Mouse (Mus musculus) right cerebral cortex, postnatal 10 days (tissue): ENCODE data around the gene Dynlt1a.
"Not testable (repeated sequence)": the region's sequence is repeated elsewhere in the genome, so short reads cannot be mapped to it uniquely, and the experiment has no call there.

Experiments
- DNase-seq, 2 experiments: peaks; one replicate each; pipeline ENCODE4 v3.0.0; 2021; ENCODE audit warnings: low spot score in 2 of 2

Gene Dynlt1a

DNA sequence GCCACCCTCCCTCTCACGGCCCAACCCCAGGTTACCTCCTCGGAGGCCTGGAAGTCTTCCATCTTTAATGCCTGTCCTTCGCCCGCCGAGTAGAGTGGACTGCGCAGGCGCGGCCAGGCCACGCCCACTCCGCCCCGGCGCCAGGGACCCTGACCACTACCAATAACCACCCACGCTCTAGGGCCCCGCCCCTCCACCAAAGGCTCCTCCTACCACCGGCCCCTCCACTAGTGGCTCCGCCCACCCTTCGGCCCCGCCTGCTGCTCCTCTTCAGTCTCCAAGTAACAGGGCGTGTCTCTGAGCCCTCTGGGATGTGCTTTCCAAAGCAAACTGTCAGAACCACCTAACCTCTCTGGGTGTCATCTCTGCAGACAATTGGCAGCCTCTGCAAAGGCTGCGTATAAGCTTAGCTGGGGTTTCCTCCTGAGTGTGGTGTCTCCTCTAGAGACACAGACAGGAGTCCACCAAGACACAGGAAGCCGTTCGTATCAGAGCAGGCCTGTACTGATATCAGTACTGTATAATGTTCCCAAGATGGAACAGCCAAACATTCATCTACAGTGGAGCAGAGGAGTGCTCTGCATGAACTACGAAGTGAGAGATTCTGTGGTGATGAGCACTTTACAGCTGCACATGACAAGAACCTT lies at the start of gene Dynlt1a:
Gene Dynlt1a, minus strand, starts transcription at position 162 of the 647 bp plus-strand sequence.
- DNase-seq: peak; percentile 98

DNA sequence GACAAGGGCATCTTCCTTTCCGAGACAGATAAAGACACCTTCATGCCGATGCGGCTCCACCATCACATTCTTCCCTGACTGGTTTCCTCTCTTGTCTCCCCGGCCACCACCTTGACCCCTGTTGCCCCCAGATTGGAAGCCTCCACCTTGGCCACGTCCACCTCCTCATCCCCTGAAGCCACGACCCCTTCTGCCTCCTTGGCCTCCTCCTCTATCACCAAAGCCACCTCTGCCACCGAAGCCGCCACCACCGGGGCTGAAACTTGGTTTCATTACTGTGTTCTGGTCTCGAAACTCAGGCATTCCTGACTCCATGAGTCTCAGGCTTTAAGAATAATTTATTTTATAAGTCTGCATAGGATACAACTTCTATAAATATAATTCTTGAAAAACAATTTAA lies 38.0 kb upstream of the Dynlt1a start:
- DNase-seq: peak; percentile 21 to 26

DNA sequence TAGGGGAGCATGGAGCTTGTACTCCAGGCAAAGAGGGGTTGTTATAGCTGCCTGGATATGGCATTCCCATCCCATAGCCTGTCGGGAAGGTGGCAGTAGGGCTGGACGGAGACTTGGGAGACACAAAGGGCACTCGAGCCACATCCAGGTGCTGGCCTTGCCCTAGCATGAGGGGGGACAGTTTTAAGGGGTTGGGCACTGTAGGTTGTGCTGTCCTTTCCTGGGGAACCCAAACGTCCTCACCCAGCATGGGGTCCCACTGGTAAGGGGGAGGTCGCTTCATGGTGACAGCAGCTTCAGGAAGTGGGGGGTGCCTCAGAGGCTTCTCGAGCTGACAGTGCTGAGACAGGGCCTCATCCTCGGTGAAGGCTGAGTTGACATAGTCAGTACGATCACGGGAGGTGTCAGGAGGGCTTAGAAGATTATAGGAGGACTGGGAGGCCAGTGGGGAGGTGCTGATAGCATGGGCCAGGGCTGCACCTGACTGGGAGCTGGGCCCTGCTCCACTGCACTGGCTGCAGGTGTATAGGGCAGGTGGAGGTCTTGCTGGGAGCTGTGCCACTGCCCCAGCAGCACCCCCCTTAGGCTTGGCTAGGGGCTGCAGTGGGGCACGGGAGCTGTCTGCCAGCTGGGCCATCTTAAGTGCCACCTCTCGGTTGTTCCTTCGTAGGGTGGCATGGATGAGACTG lies 25.4 kb upstream of the Dynlt1a start:
- not testable (repeated sequence) for DNase-seq

DNA sequence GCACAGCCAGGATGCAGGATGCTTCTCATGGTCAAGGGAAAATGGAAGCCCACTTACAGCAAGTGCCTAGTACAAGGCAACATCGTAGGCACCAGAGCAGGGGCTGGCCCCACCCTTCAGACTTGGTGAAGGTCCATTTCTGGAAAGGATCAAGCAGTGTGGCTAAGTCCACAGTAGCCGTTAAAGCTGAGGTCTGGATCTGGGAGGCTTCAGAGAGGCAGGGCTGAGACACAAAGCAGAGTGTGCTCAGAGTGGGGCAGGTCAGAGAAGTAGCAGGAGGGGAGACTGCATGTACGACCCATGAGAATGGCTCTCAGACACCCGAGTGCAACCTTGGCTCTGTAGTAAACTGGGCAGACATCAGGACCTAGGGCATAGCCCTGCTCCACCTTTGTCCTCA lies 11.7 kb upstream of the Dynlt1a start:
- not testable (repeated sequence) for DNase-seq

DNA sequence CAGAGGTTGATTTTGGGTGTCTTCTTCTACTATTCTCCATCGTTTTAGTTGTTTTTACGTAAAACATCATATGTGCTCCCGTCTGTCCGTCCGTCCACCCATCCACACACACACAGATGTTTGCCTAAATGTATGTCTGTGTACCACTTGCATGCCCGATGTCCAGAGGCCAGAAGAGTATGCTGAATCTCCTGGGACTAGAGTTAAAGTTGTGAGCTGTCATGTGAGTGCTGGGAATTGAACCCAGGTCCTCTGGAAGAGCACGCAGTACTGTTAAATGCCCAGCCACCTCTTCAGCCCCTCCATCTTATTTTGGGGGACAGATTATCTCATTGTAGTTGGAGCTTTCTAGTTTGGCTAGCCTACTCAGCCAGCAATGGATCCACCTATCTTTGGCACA lies 10.3 kb upstream of the Dynlt1a start:
- not testable (repeated sequence) for DNase-seq

DNA sequence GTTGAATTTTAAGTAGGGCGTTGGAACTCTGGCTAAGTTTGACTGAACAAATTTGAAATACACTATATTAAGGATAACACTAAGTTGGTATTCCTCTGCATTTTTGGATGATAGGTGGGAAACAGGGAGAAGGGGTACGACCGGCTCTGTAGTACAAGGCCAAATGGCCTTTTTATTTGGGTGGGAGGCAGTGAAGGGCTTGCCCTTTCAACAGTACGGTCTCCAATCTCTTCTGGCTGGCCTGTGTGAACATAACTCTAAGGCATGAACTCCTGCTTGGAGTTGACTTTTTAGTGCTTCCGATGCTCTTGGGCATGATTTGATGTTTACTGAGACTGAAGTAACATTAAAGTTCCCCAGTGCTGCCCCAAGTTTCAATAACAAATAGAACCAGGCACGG lies 8.2 kb upstream of the Dynlt1a start:
- not testable (repeated sequence) for DNase-seq

DNA sequence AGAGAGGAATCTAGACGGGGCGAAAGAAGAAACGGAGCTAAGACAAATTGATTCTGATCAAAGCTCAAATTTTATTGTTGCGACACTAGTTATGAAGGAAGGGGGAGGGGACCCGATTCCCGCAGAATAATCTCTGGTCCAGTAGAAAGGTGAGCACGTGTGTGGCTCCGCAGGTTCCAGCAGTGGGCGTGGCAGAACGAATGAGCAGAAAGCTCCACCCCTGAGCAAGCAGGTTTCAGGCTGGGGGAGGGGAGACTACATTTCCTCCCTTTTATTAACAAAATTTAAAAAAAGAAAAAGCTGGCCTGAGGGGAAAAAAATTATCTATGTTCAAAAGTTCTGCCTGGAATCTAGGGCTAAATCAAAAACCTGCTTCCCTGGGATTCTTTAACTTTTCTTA lies 7.7 kb upstream of the Dynlt1a start:
- not testable (repeated sequence) for DNase-seq

DNA sequence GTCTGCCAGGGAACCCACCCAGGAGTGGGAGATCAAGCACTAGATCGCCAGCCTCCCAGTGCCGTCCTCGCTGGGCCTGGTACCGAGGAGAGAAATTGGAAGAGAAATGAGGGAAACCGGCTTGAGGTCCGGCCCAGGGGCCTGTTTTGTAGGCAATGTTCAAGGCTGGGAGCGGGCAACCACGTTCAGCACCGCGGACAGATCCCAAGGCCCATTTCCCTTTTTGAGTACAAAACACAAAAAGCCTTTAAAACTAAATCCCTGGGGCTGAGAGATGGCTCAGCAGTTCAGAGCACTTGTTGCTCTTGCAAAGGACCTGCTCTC lies 4.4 kb upstream of the Dynlt1a start:
- not testable (repeated sequence) for DNase-seq

DNA sequence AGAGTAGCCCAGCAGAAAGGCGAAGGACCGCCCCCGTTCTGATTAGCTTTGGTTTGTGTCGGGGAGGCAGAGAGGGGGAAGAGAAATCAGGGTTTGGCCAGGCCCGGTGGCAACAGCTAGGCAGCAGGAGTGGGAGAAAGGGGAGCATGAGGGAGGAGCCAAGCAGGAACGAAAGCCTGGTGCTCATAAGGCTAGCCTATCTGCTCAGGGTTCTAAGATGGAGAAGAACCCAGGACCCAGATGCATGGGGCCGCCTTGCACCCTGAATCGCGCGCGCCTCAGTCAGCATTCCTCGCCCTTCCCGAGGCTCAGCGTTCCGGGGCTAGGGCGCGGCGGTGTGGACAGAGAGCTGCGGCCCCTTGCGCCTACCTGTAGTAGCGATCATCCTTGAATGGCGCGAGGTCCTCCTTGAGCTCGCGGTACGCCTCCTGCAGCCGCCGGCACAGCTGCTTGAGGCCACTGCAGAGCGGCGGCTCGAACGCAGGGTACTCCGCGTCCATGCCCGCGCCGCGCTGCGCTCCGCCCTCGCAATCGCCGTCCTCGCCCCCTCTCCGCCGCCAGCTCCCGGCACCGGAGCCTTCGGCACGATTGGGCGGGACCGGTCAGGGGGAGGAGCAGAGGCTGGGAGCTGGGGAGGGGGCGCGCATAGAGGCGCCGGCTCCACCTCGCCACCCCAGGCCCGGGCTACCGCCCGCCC lies 3.9 kb upstream of the Dynlt1a start:
- not testable (repeated sequence) for DNase-seq

DNA sequence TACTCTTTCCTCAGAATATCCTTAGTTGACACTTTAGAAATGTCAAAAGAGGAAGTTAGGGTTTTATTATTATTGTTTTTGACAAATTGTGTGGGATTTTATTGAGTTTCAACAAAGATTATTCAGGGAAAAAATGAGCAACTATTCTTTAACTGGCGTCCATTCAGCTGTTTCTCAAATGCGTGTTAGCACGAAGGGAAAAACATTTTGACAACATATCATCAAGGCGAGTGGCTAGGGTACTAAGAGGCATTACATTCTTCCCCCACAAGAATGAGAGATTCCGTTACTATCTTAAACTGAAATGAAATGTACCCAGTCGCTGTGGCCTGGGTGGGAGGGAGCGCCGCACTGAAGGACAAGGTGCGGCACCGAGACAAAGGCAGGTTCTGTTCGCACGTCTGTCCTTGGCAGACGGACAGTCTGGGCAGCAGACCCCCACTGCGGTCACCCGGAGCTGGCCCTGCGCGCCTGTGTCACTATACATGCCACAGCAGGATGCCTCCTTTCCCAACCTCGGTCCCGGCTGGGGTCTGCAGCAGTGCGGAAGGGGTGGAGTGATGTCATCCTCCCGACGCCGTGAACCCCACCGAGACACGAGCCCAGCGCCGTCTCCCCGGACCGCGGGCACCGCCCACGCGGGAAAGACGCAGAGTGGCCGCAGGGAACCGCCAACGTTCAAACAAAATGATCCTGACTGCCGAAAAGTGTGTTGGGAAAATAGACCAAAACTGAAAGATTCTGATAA lies 747 bp downstream of the Dynlt1a start:
- peak; percentile 86 to 88 for DNase-seq

DNA sequence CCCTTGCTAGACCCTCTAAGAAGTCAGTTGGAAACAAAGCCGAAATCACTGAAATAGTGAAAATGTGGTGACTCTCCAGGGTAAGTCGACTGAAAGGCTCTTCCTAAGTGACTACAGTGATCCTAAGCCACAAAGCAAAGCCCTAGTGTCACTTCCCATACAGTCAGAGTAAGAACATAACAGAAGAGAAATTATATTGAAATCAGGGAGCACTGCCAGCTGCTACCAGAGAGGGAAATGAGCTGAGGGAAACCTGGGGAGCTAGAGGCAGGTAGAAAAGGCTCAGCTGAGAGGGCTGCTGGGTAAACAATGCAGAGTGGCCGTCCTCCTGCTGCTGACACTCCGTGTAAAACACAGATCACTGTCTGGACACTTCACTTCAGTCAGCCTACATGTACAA lies 1.6 kb downstream of the Dynlt1a start:
- DNase-seq: not testable (repeated sequence)

DNA sequence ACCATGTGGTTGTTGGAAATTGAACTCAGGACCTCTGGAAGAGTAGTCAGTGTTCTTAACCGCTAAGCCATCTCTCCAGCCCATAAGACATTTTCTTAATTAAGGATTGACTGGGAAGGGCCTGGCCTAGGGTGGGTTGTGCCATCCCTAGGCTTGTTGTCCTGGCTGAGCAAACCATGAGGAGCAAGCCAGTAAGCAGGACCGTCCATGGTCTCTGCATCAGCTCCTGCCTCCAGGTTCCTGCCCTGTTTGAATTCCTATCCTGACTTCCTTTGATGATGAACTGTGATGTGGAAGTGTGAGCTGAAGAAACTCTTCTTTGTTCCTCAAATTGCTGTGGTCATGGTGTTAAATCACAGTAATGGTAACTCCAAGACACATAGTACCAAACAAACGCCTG lies 2.8 kb downstream of the Dynlt1a start:
- not testable (repeated sequence) for DNase-seq

DNA sequence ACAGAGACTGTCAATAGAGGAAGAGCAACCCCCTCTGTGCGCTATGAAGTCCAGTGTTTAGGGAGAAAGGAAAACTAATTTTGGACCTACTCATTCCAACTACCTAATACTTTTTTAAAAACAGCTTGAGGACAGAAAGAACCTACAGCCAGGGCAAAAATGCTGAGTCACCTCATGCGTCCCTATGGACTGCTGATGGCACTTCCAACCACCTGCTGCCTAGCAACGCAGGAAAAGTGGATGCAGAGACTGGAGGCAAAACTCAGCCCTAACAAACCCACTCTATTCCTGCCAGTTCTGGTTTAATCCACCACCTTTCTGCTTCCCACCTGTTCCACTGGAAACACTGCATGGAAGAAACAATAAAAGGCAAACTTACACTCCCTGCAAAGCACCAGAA lies 4.5 kb downstream of the Dynlt1a start:
- peak in 1 of 2 experiments; percentile 31 for DNase-seq

DNA sequence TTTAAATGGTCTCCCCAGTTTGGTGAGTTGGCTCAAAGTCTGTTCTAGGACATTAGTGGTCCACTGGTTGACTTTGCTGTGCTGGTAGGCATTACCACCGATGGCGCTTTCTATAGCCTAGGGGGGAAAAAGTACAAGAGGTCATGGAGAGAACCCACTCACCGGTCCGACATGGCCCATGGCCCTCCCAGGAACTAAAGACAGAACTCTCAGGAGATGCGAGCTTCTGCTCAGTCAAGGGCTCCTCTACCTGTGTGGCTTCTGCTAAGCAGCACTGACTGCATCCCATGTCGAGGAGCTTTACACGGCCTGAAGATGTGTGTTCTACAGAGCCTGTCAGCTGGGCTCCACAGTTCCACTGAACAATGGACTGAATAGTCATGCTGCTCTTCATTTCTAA lies 5.6 kb downstream of the Dynlt1a start:
- DNase-seq: not testable (repeated sequence)

DNA sequence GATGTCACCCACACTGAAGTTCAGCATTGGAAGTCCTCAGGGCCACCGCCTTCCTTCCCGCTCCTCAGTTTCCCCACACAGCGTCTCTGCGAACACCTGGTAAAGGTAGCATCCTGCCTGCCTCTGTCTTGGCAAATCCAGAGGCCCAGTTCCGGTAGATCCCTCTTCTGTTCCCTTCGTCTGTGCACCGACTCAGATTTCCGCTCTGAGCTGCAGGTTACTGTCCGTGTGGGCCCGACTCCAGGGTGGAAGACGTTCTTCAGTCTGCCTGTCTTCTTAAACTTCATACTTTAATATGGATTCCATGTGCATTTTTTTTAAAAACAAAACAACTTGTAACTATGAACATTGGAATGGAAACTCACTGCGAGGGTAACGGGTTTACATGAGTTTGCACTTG lies 10.8 kb downstream of the Dynlt1a start:
- not testable (repeated sequence) for DNase-seq

DNA sequence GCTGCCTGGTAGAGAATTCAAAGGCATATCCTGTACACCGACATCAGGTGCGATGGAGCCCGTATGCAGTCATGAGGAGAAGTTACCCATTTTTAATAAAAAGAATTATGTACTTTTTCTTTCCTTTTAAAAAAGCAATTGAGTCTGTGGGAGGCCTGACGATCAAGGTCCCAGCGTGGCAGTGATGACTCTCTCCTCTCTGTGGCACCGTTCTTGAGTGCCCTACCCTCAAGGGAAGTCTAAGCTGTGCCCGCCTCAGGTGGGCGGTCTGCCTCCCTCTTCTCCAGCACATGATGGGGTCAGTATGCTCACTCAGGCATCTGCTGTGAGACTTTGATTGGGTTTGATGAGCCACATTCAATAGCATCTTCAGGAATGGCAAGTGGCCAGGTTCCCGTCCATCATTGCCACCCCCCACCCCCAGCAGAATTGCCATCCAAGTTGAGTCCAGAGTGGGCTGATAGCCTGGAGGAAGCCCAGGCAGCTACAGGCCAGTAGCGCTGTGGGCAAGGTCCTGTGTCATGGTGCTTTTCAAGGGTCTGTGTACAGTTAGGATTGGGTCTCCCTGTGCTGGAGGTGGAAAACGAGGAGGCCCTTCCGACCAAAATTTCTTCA lies 11.5 kb downstream of the Dynlt1a start:
- not testable (repeated sequence) for DNase-seq

DNA sequence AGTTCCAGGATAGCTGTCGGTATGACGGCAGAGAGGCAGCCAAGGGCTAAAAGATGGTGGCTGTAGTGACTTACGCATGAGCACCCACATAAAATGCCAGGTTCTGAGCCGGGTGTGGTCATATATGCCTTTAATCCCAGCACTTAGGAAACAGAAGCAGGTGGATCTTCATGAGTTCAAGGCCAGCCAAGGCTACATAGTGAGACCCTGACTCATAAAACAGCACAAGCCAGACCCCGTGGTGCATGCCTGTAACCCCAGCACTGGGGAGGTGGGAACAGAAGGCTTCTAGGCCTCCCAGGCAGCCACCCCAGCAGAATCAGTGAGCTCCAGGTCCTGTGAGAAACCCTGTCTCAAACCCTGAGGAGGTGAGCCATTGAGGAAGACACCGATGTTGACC lies 12.4 kb downstream of the Dynlt1a start:
- not testable (repeated sequence) for DNase-seq

DNA sequence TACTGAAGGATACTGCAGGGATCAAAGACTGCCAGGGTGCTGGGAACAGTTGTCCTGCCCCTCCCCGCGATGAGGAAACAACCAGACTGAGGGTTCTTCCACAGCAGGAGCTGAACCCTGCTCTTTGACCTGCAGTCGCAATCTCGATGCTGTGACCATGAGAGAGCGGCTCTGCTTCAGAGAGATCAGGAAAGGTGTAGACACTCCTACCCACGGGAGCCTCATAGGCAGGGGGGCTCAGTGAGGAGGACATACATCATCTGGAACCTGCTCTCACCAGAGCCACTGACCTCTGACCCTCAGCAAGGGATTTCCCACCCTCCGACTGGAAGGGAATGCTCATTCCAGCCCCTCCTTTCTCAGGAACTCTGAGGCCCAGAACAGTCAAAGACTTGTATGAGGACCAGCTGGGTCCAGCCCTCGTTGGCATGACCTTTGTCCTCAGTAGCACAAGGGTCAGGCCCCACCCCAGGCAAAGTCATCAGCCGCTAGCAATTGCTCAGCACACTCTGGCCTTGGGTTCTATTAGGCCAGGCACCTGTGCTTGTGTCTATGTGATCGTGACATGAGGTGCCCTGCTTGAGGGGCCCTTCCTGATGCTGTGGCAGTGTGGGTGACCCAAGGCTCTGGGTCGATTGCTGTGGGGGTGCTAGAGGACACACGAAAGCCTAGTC lies 17.0 kb downstream of the Dynlt1a start:
- DNase-seq: not testable (repeated sequence)

DNA sequence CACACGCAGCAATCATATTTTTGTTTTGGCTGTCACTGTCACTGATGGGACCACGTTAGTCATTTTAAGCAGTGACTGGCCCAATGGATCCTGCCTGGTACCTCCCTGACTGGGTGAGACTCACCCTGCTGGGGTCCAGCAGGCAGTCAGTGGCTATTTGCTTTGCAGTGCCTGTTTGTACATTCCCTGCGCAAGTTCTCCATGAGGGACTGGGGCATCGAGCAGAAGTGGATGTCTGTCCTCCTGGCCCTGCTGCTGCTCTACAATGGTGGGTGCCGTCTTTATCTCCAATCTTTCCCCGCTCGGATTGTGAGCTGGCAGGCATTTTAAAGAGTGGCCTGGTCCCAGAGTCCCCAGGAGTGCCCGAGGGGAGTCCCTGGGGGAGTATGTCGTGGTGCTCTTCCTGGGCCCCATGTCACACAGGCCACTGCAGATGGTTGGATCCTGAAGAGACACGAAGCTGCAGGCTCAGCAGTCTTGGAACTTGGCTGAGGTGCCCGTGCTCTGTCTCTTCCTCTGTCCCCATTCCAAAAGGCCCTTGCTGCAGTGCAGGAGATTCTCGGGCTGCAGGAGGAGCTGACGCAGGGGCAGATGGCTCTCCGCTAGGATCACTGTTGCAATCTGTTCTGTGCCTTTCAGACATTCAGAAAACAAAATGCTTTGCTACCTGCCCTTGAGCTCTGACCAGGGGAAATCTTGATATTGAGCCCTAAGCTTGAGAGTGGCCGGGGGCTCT lies 20.1 kb downstream of the Dynlt1a start:
- DNase-seq: not testable (repeated sequence)

DNA sequence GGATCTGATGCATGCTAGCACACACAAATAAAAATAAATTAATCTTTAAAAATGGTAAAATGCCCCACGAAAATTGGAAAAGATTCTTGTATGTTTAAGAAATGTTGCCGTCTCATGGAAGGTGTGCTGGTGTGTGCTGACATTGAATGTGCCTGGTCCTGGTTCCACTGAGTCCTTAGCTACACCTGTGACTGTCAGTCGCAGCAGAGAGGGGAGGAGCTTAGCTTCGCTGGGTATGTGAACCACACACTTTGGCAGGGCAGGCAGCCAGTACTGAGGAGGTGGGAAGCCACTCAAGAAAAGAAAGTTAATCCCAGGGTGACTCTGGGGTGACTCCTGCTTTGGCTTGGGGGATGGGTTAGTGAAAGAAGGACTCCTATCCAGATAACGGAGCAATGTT lies 23.4 kb downstream of the Dynlt1a start:
- DNase-seq: not testable (repeated sequence)
